Mouse (Mus musculus) testis, adult 2 months (tissue): ENCODE measurements at regions not wholly inside any gene's neighbourhood (a gene's known extent, or its start where the extent isn't known, plus 50 kb on each side); places are given as distances from the start of the nearest gene placed in this dataset.

Experiments
- CTCF ChIP-seq: fragments of 200-500 bp; IDR thresholded peaks from 2 replicates; pipeline ENCODE4 v1.5.1; 2012; ENCODE audit warnings: low read depth, mild to moderate bottlenecking, inconsistent platforms, low read length, moderate library complexity; ENCODE audit not compliant: control insufficient read depth, insufficient read depth, insufficient replicate concordance
- POLR2A ChIP-seq: fragments of 200-500 bp; IDR thresholded peaks from 2 replicates; pipeline ENCODE4 v1.6.1; 2012; ENCODE audit warnings: low read depth, mild to moderate bottlenecking, inconsistent platforms, low read length, moderate library complexity; ENCODE audit not compliant: control insufficient read depth

GRCm38 (mm10) chr3:21971731-21972130 is 104.7 kb upstream of the Tbl1xr1 start:
- no peak for TF ChIP-seq CTCF
- TF ChIP-seq POLR2A: no peak
